Mouse (Mus musculus) large intestine, adult 2 months (tissue): ENCODE data around the gene Tead3. TPM values are rescaled to one million over a fixed set of nuclear protein-coding genes. Genes with fewer than 3 reads are reported as not detected.

Source experiments
- DNase-seq: peaks from one replicate; pipeline ENCODE4 v3.0.0-alpha.2; 2012; ENCODE audit warnings: low read depth, low spot score
- WGBS: fragments of 180-500 bp; shearing (Covaris S2); methylation state at CpG from one replicate; pipeline ENCODE4 v1.1.7; 2018; 5-methylcytosine and 5-hydroxymethylcytosine counted together
- polyA plus RNA-seq: library from polyadenylated mRNA; depleted of rRNA; stranded (reverse); fragments of >200 nt; gene quantifications from 2 replicates; pipeline ENCODE4 v1.2.3, GENCODE M21; 2012; rRNA removed

Gene Tead3
- polyA plus RNA-seq, 1 experiment = 21.6 TPM

DNA sequence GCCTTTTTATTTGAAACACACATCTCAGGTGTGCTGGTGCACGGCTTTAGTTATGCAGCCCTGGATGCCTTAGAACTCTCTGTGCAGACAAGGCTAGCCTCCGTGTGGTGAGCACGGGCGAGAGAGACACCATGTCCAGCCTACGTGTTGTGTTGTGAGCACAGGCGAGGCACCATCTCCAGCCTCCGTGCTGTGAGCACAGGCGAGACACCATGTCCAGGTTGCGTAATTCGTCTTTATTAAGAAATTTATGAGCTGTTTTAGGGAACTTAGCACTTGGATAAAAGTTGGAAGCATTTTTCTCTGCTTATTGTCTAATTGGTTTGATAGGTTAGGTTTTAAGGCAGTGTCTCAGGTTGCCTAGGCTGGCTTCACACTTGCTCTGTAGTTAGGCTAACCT lies 67.4 kb downstream of the Tead3 start:
- no peak for DNase-seq
- 36% methylated on average over 10 of the region's 10 CpGs for WGBS

DNA sequence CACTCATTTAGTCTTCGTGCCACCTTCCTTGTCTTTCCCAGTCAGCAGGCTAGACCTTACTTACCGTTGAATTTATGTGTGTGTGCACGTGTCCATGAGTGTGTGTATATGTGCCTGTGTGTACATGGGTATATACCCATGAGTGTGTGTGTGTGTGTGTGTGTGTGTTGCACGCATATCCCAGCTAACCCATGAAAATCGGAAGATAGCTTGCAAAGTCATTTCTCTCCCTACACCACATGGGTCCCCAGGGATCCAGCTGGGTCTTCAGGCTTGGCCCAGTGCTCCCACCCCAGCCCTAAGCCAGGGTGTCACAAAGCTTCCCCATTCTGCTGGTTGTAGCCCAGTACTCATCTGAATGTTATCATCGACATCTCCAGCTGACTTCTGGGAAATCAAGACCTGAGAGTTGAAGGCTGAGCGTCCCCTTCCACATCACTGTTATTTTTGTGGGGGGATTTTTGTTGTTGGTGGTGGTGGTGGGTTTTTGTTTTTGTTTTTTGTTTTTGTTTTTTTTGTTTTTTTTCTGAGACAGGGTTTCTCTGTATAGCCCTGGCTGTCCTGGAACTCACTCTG lies 68.7 kb downstream of the Tead3 start:
- no peak for DNase-seq
- WGBS = 67% methylated on average over 7 of the region's 7 CpGs

Other genes with a start within 250 kb of the Tead3 start
- gene Scube3, start 208.7 kb downstream of the Tead3 start, polyA plus RNA-seq = 0.47 and 0.82 TPM in 2 replicates
- gene Zfp523, start 173.7 kb downstream of the Tead3 start, polyA plus RNA-seq = 21.2 and 28.2 TPM in 2 replicates
- 5.9 and 7.2 TPM in 2 replicates for gene Def6, start 143.0 kb downstream of the Tead3 start, polyA plus RNA-seq
- gene Ppard, start 118.1 kb downstream of the Tead3 start, polyA plus RNA-seq = 139 and 154 TPM in 2 replicates
- gene Fance, start 37.3 kb downstream of the Tead3 start, polyA plus RNA-seq = 8.7 and 11.2 TPM in 2 replicates
- 2,568 and 3,337 TPM in 2 replicates for gene Rpl10a, start 22.3 kb downstream of the Tead3 start, polyA plus RNA-seq
- gene Tulp1, start 14.4 kb upstream of the Tead3 start, polyA plus RNA-seq = 0.51 and 0.58 TPM in 2 replicates
- gene Fkbp5, start 166.7 kb upstream of the Tead3 start, polyA plus RNA-seq = 12.8 and 17.9 TPM in 2 replicates
- gene Armc12, start 180.0 kb upstream of the Tead3 start, polyA plus RNA-seq = not detected in 2 replicates
- gene Clpsl2, start 198.6 kb upstream of the Tead3 start, polyA plus RNA-seq = 0.38 TPM in 1 of 2 replicates, not detected in the other
- gene Clps, start 209.9 kb upstream of the Tead3 start, polyA plus RNA-seq = 606 and 786 TPM in 2 replicates
- 0.63 and 0.84 TPM in 2 replicates for gene Lhfpl5, start 224.8 kb upstream of the Tead3 start, polyA plus RNA-seq